Mouse (Mus musculus): ENCODE data around the gene Dhrs4. TPM values are rescaled to one million over a fixed set of nuclear protein-coding genes. Genes with fewer than 3 reads are reported as not detected.

Dhrs4 gene
- polyA plus RNA-seq, 1 experiment from 2014 or later: 89.1 TPM

- peaks cover 58% of the 10 kb centered on the region for H3K27me3 ChIP-seq
- H3K36me3 ChIP-seq: no peaks in the 10 kb centered on the region
- no peak overlapping the region for H3K4me2 ChIP-seq (replicated peaks)
- H3K27ac ChIP-seq: no peak overlapping the region
- H3K4me3 ChIP-seq: no peak overlapping the region
- ATAC-seq (ENCODE audit: low FRiP score, low read depth): no peak
- 65% methylated on average over 10 of the region's 10 CpGs for WGBS
- peaks cover 13% of the 10 kb centered on the region for H3K4me1 ChIP-seq
- H3K9ac ChIP-seq: no peak overlapping the region
- no peaks in the 10 kb centered on the region for H3K9me3 ChIP-seq
Measured at GRCm38 (mm10) chr14:55513927-55514326, 35.4 kb downstream of the Dhrs4 start.

- Histone ChIP-seq H3K27ac (no peak overlapping the region), H3K9me3 (no peaks in the 10 kb centered on the region), H3K4me2 (replicated peaks) (no peak overlapping the region), H3K9ac (no peak overlapping the region; the same call in 1 of the 2 replicates), H3K4me3 (no peak overlapping the region), H3K27me3 (peaks cover 73% of the 10 kb centered on the region), H3K36me3 (no peaks in the 10 kb centered on the region), H3K4me1 (peaks cover 13% of the 10 kb centered on the region)
- 88% methylated on average over 4 of the region's 4 CpGs for WGBS
- no peak for ATAC-seq (ENCODE audit: low FRiP score, low read depth)
Measured at GRCm38 (mm10) chr14:55515846-55516245, 37.3 kb downstream of the Dhrs4 start.

GRCm38 (mm10) chr14:55518897-55519296 lies 40.3 kb downstream of the Dhrs4 start:
- H3K9me3 ChIP-seq: no peaks in the 10 kb centered on the region
- no peak overlapping the region for H3K4me2 ChIP-seq (replicated peaks)
- no peaks in the 10 kb centered on the region for H3K36me3 ChIP-seq
- H3K9ac ChIP-seq: no peak overlapping the region
- H3K4me1 ChIP-seq: peaks cover 13% of the 10 kb centered on the region
- peaks cover 79% of the 10 kb centered on the region for H3K27me3 ChIP-seq
- 45% methylated on average over 2 of the region's 2 CpGs for WGBS
- no peak for ATAC-seq (ENCODE audit: low FRiP score, low read depth)
- no peak overlapping the region for H3K27ac ChIP-seq
- H3K4me3 ChIP-seq: no peak overlapping the region

- peaks cover 83% of the 10 kb centered on the region for H3K27me3 ChIP-seq
- no peak overlapping the region for H3K4me2 ChIP-seq (replicated peaks)
- no peak overlapping the region for H3K9ac ChIP-seq
- peaks cover 10% of the 10 kb centered on the region for H3K4me1 ChIP-seq
- no peak for ATAC-seq (ENCODE audit: low FRiP score, low read depth)
- H3K4me3 ChIP-seq: no peak overlapping the region
- H3K9me3 ChIP-seq: no peaks in the 10 kb centered on the region
- 66% methylated on average over 4 of the region's 4 CpGs for WGBS
- H3K36me3 ChIP-seq: no peaks in the 10 kb centered on the region
- H3K27ac ChIP-seq: no peak overlapping the region
Measured at GRCm38 (mm10) chr14:55519604-55520003, 41.0 kb downstream of the Dhrs4 start.

GRCm38 (mm10) chr14:55520451-55521361 lies 42.1 kb downstream of the Dhrs4 start:
- no peak overlapping the region for H3K27ac ChIP-seq
- H3K9ac ChIP-seq: peak overlapping the region; percentile 65
- H3K9me3 ChIP-seq: no peaks in the 10 kb centered on the region
- no peaks in the 10 kb centered on the region for H3K36me3 ChIP-seq
- H3K4me2 ChIP-seq (replicated peaks): peak overlapping the region; percentile 91
- H3K27me3 ChIP-seq: peaks cover 87% of the 10 kb centered on the region
- peaks cover 10% of the 10 kb centered on the region for H3K4me1 ChIP-seq
- 0 out of 2 replicates have a peak, but pooled peaks have one; percentile 36 for ATAC-seq (ENCODE audit: low FRiP score, low read depth)
- WGBS: under 1% methylated on average over 61 of the region's 61 CpGs
- peak overlapping the region; percentile 50 for H3K4me3 ChIP-seq

GRCm38 (mm10) chr14:55524062-55524461 lies 45.5 kb downstream of the Dhrs4 start:
- Histone ChIP-seq H3K4me1 (peaks cover 10% of the 10 kb centered on the region), H3K9me3 (no peaks in the 10 kb centered on the region), H3K27ac (no peak overlapping the region), H3K27me3 (peaks cover 61% of the 10 kb centered on the region), H3K4me2 (replicated peaks) (no peak overlapping the region), H3K9ac (no peak overlapping the region), H3K4me3 (no peak overlapping the region), H3K36me3 (no peaks in the 10 kb centered on the region)
- no peak for ATAC-seq (ENCODE audit: low FRiP score, low read depth)
- WGBS: 57% methylated on average over 4 of the region's 4 CpGs

GRCm38 (mm10) chr14:55524785-55525184 lies 46.2 kb downstream of the Dhrs4 start, which contains the start of gene Nrl:
Gene Nrl (minus strand): TSS chr14:55524981.
- 20% methylated on average over 8 of the region's 8 CpGs for WGBS
- Histone ChIP-seq H3K4me2 (replicated peaks) (no peak within 1 kb of the TSS), H3K36me3 (no peaks in the 10 kb centered on the region), H3K27ac (no peak within 1 kb of the TSS), H3K9ac (no peak within 1 kb of the TSS), H3K9me3 (no peaks in the 10 kb centered on the region), H3K4me3 (no peak within 1 kb of the TSS), H3K27me3 (peaks cover 61% of the 10 kb centered on the region), H3K4me1 (peaks cover 10% of the 10 kb centered on the region)
- ATAC-seq (ENCODE audit: low FRiP score, low read depth): no peak

- Histone ChIP-seq H3K27me3 (peaks cover 49% of the 10 kb centered on the region), H3K9me3 (no peaks in the 10 kb centered on the region), H3K4me3 (no peak overlapping the region), H3K36me3 (no peaks in the 10 kb centered on the region), H3K27ac (no peak overlapping the region), H3K4me2 (replicated peaks) (no peak overlapping the region), H3K4me1 (no peaks in the 10 kb centered on the region), H3K9ac (no peak overlapping the region)
- ATAC-seq (ENCODE audit: low FRiP score, low read depth): no peak
- 84% methylated on average over 2 of the region's 2 CpGs for WGBS
Measured at GRCm38 (mm10) chr14:55526674-55527073, 48.1 kb downstream of the Dhrs4 start.

- H3K9me3 ChIP-seq: no peaks in the 10 kb centered on the region
- H3K4me2 ChIP-seq (replicated peaks): no peak overlapping the region
- no peaks in the 10 kb centered on the region for H3K36me3 ChIP-seq
- H3K4me1 ChIP-seq: no peaks in the 10 kb centered on the region
- no peak overlapping the region for H3K9ac ChIP-seq
- H3K27ac ChIP-seq: no peak overlapping the region
- H3K27me3 ChIP-seq: peaks cover 37% of the 10 kb centered on the region
- ATAC-seq (ENCODE audit: low FRiP score, low read depth): no peak
- 20% methylated on average over 3 of the region's 3 CpGs for WGBS
- no peak overlapping the region for H3K4me3 ChIP-seq
Measured at GRCm38 (mm10) chr14:55527940-55528339, 49.4 kb downstream of the Dhrs4 start.

- WGBS: 53% methylated on average over 6 of the region's 6 CpGs
- no peak overlapping the region for H3K9ac ChIP-seq
- no peaks in the 10 kb centered on the region for H3K27me3 ChIP-seq
- no peaks in the 10 kb centered on the region for H3K9me3 ChIP-seq
- peaks cover 11% of the 10 kb centered on the region for H3K4me1 ChIP-seq
- H3K4me2 ChIP-seq (replicated peaks): no peak overlapping the region
- no peak for ATAC-seq (ENCODE audit: low FRiP score, low read depth)
- H3K36me3 ChIP-seq: no peaks in the 10 kb centered on the region
- H3K4me3 ChIP-seq: no peak overlapping the region
- H3K27ac ChIP-seq: no peak overlapping the region
Measured at GRCm38 (mm10) chr14:55536116-55536745, 57.7 kb downstream of the Dhrs4 start.
